Mouse (Mus musculus) regulatory T cell (primary cell): ENCODE data around the gene Kmt5b.

ENCODE experiments used
- in situ Hi-C: fragments of 300-600 bp; cut with MboI, MseI; formaldehyde crosslinking; loops from one replicate; pipeline ENCODE4 v1.15.1; 2025; ENCODE audit warnings: high pct_unique_total_duplicates

Gene Kmt5b

GRCm38 (mm10) chr19:3842359-3843148, 75.3 kb downstream of the Kmt5b start:
- in situ Hi-C loops, result no loop called here

- in situ Hi-C loops, result no loop called here
Observed at GRCm38 (mm10) chr19:3843629-3844028, 76.4 kb downstream of the Kmt5b start.

- in situ Hi-C loops, result no loop called here
Observed at GRCm38 (mm10) chr19:3844836-3845235, 77.6 kb downstream of the Kmt5b start.

- in situ Hi-C loops, result no loop called here
Observed at GRCm38 (mm10) chr19:3845339-3845738, 78.1 kb downstream of the Kmt5b start.

- in situ Hi-C loops, result no loop called here
Observed at GRCm38 (mm10) chr19:3845803-3846406, 78.7 kb downstream of the Kmt5b start.

GRCm38 (mm10) chr19:3846676-3847604, 79.7 kb downstream of the Kmt5b start:
- in situ Hi-C loops, result no loop called here

- in situ Hi-C loops, result no loop called here
Observed at GRCm38 (mm10) chr19:3847711-3848110, 80.5 kb downstream of the Kmt5b start.

DNA sequence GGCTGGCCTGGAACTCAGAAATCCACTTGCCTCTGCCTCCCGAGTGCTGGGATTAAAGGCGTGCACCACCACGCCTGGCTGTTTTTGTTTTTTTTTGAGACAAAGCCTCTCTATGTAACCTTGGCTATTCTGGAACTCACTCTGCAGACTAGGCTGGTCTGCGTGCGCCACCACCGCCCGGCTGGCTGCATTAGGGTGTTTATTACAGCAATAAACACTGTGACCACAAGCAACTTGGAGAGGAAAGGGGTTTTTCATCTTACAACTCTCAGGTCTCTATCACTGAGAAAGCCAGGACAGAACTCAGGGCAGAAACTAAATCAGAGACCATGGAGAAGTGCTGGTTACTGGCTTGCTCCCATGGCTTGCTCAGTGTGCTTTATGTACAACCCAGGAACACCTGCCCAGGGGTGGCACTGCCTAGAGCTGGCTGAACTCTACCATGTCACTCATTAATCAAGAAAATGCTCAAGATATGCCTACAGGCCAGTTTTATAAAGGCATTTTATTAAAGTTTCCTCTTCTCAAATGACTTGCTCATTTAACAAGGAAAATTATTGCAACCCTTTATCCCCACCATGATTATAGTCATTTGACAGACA, 81.1 kb downstream of the Kmt5b start:
- in situ Hi-C loops, result no loop called here

DNA sequence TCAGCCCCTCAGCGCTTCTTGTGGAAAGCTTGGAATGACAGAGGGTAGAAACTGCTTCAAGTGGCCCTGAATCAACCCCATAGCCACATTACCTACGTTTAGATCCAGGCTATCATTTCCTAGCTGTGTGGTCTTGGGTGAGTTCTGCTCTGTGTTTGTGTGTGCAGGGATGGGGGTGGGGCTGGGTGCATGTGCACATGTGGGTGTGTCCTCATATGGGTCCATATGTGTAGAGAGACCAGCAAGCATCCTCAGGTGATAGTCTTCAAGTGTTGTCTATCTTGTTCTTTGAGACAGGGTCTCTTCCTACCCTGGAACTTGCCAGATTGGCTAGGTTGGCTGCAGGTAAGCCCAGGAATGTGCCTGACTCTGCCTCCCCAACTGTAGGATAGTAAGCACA, 82.0 kb downstream of the Kmt5b start:
- in situ Hi-C loops, result no loop called here

- in situ Hi-C loops, result no loop called here
Observed at GRCm38 (mm10) chr19:3850076-3850475, 82.9 kb downstream of the Kmt5b start.

GRCm38 (mm10) chr19:3850847-3851469, 83.7 kb downstream of the Kmt5b start:
- in situ Hi-C loops, result no loop called here

DNA sequence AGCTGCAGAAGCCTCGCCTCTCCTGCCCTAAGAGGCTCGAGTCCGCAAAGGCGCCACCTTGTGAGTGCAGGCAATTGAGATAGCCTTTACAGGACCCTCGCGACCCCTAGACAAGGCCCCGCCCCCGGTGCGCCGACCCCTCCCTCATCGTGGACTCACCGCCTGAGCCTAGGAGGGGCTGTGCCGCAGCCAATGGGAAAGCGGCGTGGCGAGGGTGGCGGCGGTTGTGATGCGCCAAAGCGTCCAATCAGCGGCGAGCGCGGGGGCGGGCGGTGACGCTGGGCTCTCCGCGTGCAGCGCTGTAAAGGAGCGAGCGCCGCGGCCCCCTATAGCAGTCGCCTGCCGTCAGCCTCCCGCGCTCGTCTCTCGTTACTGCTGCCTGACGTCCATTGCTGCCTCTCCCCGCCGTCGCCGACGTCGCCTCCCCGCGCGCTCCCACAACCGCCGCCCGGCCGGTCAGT, 84.3 kb downstream of the Kmt5b start, which contains the start of gene Chka:
TSS of gene Chka (plus strand) at position 272 of the 461 bp plus-strand sequence.
- in situ Hi-C loops, result no loop called here

GRCm38 (mm10) chr19:3851979-3852681, 84.9 kb downstream of the Kmt5b start:
- in situ Hi-C loops, result no loop called here

DNA sequence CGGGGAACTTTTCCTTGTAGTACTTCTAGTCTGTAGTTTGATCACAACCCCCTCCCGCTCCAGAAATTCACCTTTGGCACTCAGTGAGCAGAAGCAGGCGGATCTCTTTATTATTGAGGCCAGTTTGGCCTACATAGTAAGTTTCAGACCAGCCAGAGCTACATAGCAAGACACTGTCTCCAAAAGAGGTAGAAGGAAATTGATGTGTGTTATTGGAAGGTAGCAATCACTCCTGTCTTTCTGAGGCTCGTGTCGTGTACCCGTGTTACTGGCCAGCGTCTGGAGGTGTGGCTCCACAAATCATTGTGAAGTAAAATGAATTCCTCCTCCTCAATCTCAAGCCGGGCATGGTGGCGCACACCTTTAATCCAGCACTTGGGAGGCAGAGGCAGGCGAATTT, 85.9 kb downstream of the Kmt5b start:
- in situ Hi-C loops, result no loop called here

GRCm38 (mm10) chr19:3853891-3854290, 86.7 kb downstream of the Kmt5b start:
- in situ Hi-C loops, result no loop called here

DNA sequence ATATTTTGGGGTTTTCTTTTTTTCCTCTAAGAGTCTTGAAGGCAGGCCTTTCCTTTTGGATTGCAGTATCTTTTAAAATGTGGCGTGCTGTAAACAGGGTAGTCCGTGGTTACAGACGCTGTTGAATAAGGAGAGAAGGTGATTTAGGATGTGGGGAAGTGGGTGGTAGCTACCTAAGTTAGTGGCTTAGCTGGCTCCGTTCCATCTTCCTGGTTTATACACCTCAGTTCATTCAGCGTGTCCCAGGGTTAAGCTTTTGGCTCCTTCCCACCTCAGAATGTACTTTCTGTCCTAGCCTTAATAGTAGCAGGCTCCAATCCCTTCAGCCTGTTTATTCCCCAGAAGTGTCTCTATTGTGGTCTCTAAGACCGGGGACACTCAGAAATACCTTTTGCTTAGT, 87.9 kb downstream of the Kmt5b start:
- in situ Hi-C loops, result no loop called here

- in situ Hi-C loops, result no loop called here
Observed at GRCm38 (mm10) chr19:3855601-3856000, 88.4 kb downstream of the Kmt5b start.

DNA sequence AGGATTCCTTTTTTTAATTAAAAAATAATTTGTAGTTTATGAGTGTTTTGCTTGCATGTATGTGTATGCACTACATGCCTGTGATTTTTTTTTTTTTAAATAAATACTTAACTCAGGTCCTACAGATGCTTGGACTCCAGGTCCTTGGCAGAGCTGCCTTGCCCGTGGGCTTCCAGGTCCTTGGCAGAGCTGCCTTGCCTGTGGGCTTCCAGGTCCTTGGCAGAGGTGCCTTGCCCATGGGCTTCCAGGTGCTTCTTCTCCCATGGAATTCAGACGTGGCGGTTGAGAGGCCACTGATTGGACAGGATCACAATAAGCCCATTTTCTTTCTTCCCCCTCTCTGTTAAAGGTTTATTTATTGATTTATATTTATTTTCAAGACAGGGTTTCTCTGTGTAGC, 90.0 kb downstream of the Kmt5b start:
- in situ Hi-C loops, result no loop called here

DNA sequence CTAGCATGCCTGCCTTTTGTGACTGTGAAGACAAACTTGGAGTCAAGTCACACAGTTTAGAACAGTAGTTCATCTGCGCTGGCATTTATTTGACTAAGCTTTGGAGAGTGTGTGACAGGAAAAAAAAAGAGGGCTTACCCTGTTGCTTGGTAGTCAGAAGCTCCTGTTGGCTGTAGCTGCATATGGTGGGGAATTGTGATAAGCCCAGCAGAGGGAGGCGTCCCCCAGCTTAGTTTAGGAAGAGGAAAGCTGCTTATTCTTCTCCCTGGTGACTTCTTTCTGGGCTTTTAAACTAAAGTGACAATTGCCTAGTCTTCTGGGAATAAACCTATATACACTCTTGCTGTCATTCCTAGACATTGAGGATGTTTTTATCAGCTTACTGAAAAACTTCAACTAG, 95.5 kb downstream of the Kmt5b start:
- in situ Hi-C loops, result no loop called here

DNA sequence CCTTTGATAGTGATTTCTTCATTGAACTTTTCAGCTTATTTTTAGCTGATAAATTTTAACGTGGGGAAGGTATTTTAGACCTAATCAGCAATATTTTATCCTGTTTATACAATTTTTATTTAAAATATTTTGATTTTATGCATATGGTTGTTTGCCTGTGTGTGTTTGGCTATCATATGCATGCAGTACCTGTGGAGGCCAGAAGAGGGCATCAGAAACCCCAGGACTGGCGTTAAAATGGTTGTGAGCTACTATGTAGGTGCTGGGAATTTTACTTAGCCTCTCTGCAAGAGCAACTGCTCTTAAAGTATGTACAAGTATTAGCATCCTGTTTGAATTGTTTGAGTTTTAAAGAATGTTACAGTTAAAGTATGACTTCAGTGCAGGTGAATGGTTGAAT, 97.7 kb downstream of the Kmt5b start:
- in situ Hi-C loops, result no loop called here
